Mouse (Mus musculus) NIH3T3 (cell line): ENCODE data around the gene Sept1.

Experiments used
- DNase-seq: peaks from one replicate; pipeline ENCODE4 v3.0.0-alpha.2; 2012; ENCODE audit warnings: low read depth

The Sept1 gene

GRCm38 (mm10) chr7:127232622-127233367 is at the start of gene Sept1, which contains the start of gene Zfp553:
Gene Sept1, minus strand, starts transcription at chr7:127233130.
Gene Zfp553, plus strand, starts transcription at chr7:127233061.
- peak; percentile 90 for DNase-seq

- DNase-seq = no peak
Observed at GRCm38 (mm10) chr7:127282190-127282589, 49.3 kb upstream of the Sept1 start.

- DNase-seq = no peak
Observed at GRCm38 (mm10) chr7:127281114-127281513, 48.2 kb upstream of the Sept1 start.

DNA sequence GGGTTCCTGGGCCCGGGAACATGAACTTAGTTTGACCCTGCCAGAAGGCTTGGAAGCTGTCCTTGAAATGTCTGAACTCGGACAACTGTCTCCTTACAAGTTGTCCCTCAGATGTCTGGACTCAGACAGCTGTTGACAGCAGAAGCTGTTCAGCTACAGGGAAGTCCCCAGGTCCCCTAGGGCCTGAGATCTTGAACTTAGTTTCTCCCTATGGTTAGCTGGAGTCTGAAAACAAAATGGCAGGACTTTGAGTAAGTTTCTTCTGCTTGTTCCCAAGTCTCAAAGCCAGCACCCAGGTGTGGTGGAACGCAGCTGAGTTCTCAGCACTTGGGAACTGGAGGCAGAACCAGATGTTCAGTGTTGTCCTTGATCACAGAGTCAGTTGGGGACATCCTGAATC is 47.2 kb upstream of the Sept1 start:
- DNase-seq = no peak

DNA sequence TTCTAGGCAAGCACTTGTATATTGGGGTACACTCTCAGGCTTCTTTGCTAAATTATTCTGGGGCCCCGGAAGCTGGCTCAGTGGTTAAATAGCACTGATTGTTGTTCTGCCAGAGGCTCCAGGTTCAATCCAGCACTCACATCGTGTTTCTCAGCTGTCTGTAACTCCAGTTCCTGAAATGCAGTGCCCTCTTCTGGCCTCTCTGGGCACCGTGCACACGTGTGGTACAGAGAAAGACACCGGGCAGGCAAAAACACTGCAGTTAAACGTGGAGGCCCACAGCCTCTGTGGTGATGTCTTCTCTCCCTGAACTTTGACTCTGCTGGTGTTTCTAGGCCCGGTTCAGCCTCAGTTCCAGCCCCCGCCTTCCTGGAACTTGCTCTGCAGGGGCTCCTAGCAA is 45.4 kb upstream of the Sept1 start:
- peak; percentile 66 for DNase-seq

GRCm38 (mm10) chr7:127276519-127276961 is 43.6 kb upstream of the Sept1 start:
- no peak for DNase-seq

GRCm38 (mm10) chr7:127273925-127274789 is 41.2 kb upstream of the Sept1 start, which contains the start of gene Sephs2:
Gene Sephs2, minus strand, starts transcription at chr7:127274055.
- DNase-seq = peak; percentile 95

GRCm38 (mm10) chr7:127273118-127273923 is 40.4 kb upstream of the Sept1 start:
- no peak for DNase-seq

- no peak for DNase-seq
Observed at GRCm38 (mm10) chr7:127272566-127272965, 39.6 kb upstream of the Sept1 start.

- DNase-seq = no peak
Observed at GRCm38 (mm10) chr7:127271093-127271492, 38.2 kb upstream of the Sept1 start.

- no peak for DNase-seq
Observed at GRCm38 (mm10) chr7:127270666-127271065, 37.7 kb upstream of the Sept1 start.

DNA sequence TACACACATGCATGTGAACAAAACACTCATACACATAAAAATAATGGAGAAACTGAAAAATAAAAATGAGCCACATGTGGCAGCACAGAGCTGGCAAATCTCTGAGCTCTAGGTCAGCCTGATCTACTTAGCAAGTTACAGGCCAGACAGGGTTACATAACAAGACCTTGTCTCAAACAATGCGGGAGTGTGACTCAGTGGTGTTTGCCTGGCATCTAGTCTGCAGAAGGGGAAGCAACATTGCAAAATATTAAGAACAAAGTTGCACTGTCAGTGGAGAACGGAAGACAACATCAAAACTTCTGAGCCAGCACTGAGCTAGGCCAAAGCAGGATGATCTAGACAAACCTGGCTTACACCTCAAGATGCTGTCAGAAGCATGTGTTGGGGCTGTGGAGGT is 37.3 kb upstream of the Sept1 start:
- DNase-seq = peak; percentile 51

GRCm38 (mm10) chr7:127263526-127263925 is 30.6 kb upstream of the Sept1 start:
- DNase-seq = no peak

GRCm38 (mm10) chr7:127262218-127262961 is 29.5 kb upstream of the Sept1 start:
- DNase-seq = no peak

DNA sequence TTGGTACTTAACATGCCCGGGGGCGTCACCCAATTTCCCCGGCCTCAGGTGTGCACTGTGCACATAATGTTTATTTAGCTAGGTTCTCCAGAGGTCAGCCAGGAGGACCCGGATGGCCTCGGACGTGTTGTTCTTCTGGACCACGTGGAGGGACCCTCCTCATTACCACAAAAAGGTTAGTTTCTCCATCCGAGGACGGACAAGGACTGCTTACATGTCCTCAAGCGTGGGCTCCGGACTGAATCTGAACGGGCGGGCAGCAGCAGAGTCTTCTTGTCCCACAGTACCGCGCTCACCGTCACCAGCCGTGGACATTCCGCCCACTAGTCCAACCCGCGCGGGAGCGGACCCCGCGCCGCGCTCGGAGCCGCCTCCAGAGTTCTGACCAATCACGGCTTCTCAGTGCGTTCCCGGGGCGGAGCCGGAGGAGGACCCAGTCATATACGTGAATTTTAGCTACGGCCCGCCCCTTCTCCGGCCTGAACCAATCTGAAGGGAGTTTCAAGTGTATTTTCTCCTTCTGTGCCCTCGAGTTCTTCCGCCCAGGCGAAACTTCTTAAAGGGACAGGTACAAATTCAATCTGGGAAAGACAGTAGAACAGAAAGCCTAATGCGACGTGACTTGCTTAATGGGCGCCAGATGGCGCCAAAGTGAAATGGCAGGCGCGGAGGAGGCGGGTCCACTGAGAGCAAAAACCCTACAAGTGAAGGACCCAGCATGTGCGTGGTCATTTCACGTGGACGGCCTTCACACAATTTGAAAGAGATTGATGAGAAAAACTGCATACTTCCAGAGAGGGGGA is 27.6 kb upstream of the Sept1 start, which contains the start of gene Dctpp1:
Dctpp1 (minus strand) TSS at position 401 of the 803 bp plus-strand sequence.
- DNase-seq = peak; percentile 96

DNA sequence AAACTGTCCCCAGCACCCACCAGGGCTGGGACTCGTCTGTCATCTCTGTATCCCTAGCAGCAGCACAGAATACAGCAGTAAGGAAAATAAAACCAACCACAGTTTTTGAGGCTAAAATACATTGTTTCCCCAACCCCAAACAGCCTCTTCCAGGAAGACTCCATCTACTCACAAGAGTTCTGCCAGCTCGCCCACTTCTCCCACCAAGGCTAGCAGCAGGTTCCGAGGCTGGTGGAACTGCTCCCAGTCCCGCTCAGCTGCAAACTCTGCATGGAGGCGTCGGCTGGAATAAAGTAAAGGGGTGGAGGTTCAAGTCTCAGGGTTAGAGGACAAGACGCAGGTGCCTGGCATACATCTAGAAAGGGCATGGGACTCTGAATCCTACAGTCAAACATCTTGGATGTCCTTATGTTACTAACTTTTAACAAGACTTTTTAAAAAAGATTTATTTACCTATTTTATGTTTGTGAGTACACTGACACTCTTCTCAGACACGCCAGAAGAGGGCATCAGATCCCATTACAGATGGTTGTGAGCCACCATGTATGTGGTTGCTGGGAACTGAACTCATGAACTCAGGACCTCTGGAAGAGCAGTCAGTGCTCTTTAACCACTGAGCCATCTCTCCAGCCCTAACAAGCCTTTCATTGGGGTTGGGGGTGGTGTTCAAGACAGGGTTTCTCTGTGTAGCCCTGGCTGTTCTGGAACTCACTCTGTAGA is 26.4 kb upstream of the Sept1 start:
- no peak for DNase-seq

DNA sequence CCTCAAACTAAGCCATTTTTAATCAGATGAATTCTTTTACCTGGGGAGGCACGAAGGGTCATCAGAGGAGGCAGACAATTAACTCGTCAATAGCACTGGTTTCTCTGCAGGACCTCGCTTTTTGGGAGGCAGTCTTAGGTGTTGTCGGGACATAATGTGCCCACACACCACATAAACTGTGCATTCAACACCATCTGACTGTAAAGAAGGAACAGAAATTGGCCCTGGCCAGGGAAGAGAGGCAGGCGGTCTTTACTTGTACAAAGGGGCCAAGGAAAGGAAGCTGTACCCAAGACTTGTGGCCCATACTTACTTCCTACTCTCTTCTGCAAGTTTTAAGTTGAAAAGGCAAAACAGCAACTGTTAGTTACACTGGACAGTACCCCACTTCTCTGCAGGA is 23.6 kb upstream of the Sept1 start:
- no peak for DNase-seq

GRCm38 (mm10) chr7:127255965-127256364 is 23.0 kb upstream of the Sept1 start:
- DNase-seq = no peak

- DNase-seq = no peak
Observed at GRCm38 (mm10) chr7:127255008-127255407, 22.1 kb upstream of the Sept1 start.
